Mouse (Mus musculus): ENCODE data around the gene Grb10. TPM values are rescaled to one million over a fixed set of nuclear protein-coding genes. Genes with fewer than 3 reads are reported as not detected.

Grb10 gene
- polyA plus RNA-seq, 2 experiments = 43.2 to 91.5 TPM

DNA sequence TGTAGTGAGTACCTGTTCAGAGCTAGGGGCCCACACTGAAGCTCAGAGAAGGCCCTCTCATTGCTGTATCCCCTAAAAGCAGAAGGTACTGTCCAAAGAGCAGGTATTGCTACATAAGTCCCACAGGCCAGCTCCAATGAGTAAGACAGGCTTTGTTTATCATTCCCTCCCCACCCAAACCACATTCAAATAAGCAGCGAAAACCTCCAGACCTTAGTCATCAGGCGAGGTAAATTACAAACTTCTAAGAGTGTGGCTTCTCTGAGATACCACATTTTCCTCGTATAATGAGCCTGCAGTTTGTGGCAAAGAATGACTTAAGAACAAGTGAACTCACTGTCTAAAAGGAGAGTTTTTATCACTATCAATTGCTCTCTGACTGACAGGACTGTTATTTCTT lies 33.8 kb upstream of the Grb10 start:
- ATAC-seq (ENCODE audit: insufficient read depth) (no peak), DNase-seq (ENCODE audit: low read depth in 3 of 3, low spot score in 3 of 3) (no peak)
- no peaks in the 10 kb centered on the region for H3K9me3 ChIP-seq (ENCODE audit: control insufficient read depth, low read length)
- TF ChIP-seq EP300 (IDR thresholded peaks at IDR 0.05; ENCODE audit: low read depth) (no peak), CTCF (IDR thresholded peaks at IDR 0.05; ENCODE audit: low read depth) (no peak)
- no peaks in the 10 kb centered on the region for H3K4me1 ChIP-seq (replicated peaks; ENCODE audit: control insufficient read depth in 2 of 2, insufficient read depth in 2 of 2, low read length in 1 of 2)
- 31% methylated on average over 3 of the region's 3 CpGs for WGBS (ENCODE audit: insufficient replicate concordance)
- H3K9ac ChIP-seq (replicated peaks) = no peak overlapping the region
- no peak overlapping the region for H3K27ac ChIP-seq
- no peak overlapping the region for H3K4me2 ChIP-seq (ENCODE audit: low read depth)
- no peaks in the 10 kb centered on the region for H3K36me3 ChIP-seq (replicated peaks; ENCODE audit: control insufficient read depth, insufficient read depth, low read depth)
- H3K27me3 ChIP-seq (ENCODE audit: control insufficient read depth, insufficient read depth, low read length) = no peaks in the 10 kb centered on the region
- no peak overlapping the region for H3K4me3 ChIP-seq (ENCODE audit: insufficient read depth in 1 of 2, low read depth in 2 of 2, low read length in 2 of 2)

- Histone ChIP-seq H3K9me3 (ENCODE audit: control insufficient read depth, low read length) (no peaks in the 10 kb centered on the region), H3K4me2 (ENCODE audit: low read depth) (no peak overlapping the region), H3K4me1 (replicated peaks; ENCODE audit: control insufficient read depth in 2 of 2, insufficient read depth in 2 of 2, low read length in 1 of 2) (peaks cover 0 to 2% of the 10 kb centered on the region in 2 experiments; a peak in 1 of 4 replicates), H3K27ac (no peak overlapping the region), H3K9ac (replicated peaks) (no peak overlapping the region), H3K27me3 (ENCODE audit: control insufficient read depth, insufficient read depth, low read length) (no peaks in the 10 kb centered on the region; the same call in 1 of the 2 replicates), H3K4me3 (ENCODE audit: insufficient read depth in 1 of 2, low read depth in 2 of 2, low read length in 2 of 2) (no peak overlapping the region), H3K36me3 (replicated peaks; ENCODE audit: control insufficient read depth, insufficient read depth, low read depth) (no peaks in the 10 kb centered on the region)
- WGBS (ENCODE audit: insufficient replicate concordance) = 39% methylated on average over 4 of the region's 4 CpGs
- ATAC-seq (ENCODE audit: insufficient read depth) = no peak
- TF ChIP-seq CTCF (IDR thresholded peaks at IDR 0.05; ENCODE audit: low read depth) (no peak), EP300 (IDR thresholded peaks at IDR 0.05; ENCODE audit: low read depth) (no peak)
- no peak for DNase-seq (ENCODE audit: low read depth in 3 of 3, low spot score in 3 of 3)
These were observed 20.5 kb upstream of the Grb10 start for GRCm38 (mm10) chr11:12059005-12059404.

DNA sequence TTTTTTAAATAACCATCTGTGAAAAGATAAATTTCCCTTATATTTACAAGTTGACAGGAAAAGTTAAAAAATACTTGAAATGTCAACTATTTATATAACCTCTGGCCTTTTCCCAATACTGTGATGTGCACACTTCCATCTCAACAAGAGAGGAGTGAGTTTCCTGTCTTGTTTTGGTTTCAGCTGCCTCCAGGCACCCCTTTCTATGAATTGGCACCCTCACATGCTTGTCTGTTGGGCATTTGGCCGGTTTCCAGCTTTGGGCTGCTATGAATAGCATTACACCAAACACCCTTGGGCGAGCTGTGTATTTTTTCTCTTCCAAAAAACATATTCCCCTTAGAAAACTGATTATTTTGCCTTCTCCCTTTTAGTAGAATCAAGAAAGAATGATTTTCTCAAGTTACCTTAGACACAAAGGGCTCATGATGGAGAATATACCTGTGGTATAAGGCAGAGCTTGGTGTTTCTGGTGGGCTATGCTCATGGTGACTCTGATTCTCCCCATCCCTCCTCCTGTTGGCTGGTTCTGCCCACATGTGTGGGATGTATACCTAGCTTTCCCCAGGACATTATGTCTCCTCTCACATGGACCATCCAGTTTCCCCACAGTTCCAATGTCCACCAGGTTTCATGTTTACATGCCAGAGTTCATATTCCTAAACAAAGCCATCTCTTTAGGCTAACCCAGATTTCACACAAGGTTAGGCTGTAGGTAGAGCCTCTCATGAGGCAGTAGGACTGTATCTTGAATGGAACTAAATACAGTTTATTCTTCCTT lies 10.3 kb upstream of the Grb10 start:
- Histone ChIP-seq H3K27me3 (ENCODE audit: control insufficient read depth, insufficient read depth, low read length) (peaks cover 2% of the 10 kb centered on the region), H3K4me2 (ENCODE audit: low read depth) (no peak overlapping the region), H3K36me3 (replicated peaks; ENCODE audit: control insufficient read depth, insufficient read depth, low read depth) (no peaks in the 10 kb centered on the region), H3K4me1 (replicated peaks; ENCODE audit: control insufficient read depth in 2 of 2, insufficient read depth in 2 of 2, low read length in 1 of 2) (no peaks in the 10 kb centered on the region), H3K9me3 (ENCODE audit: control insufficient read depth, low read length) (no peaks in the 10 kb centered on the region), H3K27ac (no peak overlapping the region), H3K9ac (replicated peaks) (no peak overlapping the region), H3K4me3 (ENCODE audit: insufficient read depth in 1 of 2, low read depth in 2 of 2, low read length in 2 of 2) (no peak overlapping the region)
- 28% methylated on average over 2 of the region's 2 CpGs for WGBS (ENCODE audit: insufficient replicate concordance)
- ATAC-seq (ENCODE audit: insufficient read depth) = no peak
- no peak for TF ChIP-seq CTCF (IDR thresholded peaks at IDR 0.05; ENCODE audit: low read depth)
- no peak for TF ChIP-seq EP300 (IDR thresholded peaks at IDR 0.05; ENCODE audit: low read depth)
- DNase-seq (ENCODE audit: low read depth in 3 of 3, low spot score in 3 of 3) = no peak

DNA sequence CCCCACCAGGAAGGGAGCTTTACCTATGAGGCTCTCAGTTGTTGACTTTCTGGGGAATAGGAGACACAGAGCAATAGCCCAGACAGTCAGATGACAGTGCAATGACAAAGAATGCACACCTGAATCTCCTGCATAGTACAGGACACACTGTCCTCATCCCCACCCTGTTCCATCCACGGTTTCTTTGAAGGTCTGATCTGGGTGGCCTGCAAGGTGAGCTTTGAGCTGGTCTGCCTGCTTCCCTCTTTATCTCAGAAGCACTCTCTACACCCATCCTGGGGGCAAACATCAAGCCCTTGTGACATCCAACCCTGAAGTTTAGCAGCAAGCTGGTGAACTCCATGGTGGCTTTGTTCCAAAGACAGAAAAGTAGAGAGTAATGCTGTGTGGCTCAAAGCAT lies 9.7 kb upstream of the Grb10 start:
- ATAC-seq (ENCODE audit: insufficient read depth) (peak; percentile 35; the same call in 1 of the 2 replicates), DNase-seq (ENCODE audit: low read depth in 3 of 3, low spot score in 3 of 3) (no peak)
- Histone ChIP-seq H3K36me3 (replicated peaks; ENCODE audit: control insufficient read depth, insufficient read depth, low read depth) (no peaks in the 10 kb centered on the region), H3K9me3 (ENCODE audit: control insufficient read depth, low read length) (no peaks in the 10 kb centered on the region), H3K9ac (replicated peaks) (no peak overlapping the region), H3K27me3 (ENCODE audit: control insufficient read depth, insufficient read depth, low read length) (peaks cover 2% of the 10 kb centered on the region), H3K27ac (no peak overlapping the region), H3K4me2 (ENCODE audit: low read depth) (no peak overlapping the region), H3K4me1 (replicated peaks; ENCODE audit: control insufficient read depth in 2 of 2, insufficient read depth in 2 of 2, low read length in 1 of 2) (no peaks in the 10 kb centered on the region), H3K4me3 (ENCODE audit: insufficient read depth in 1 of 2, low read depth in 2 of 2, low read length in 2 of 2) (no peak overlapping the region)
- TF ChIP-seq CTCF (IDR thresholded peaks at IDR 0.05; ENCODE audit: low read depth) (no peak), EP300 (IDR thresholded peaks at IDR 0.05; ENCODE audit: low read depth) (no peak)
- 11% methylated on average over 1 of the region's 1 CpGs for WGBS (ENCODE audit: insufficient replicate concordance)

DNA sequence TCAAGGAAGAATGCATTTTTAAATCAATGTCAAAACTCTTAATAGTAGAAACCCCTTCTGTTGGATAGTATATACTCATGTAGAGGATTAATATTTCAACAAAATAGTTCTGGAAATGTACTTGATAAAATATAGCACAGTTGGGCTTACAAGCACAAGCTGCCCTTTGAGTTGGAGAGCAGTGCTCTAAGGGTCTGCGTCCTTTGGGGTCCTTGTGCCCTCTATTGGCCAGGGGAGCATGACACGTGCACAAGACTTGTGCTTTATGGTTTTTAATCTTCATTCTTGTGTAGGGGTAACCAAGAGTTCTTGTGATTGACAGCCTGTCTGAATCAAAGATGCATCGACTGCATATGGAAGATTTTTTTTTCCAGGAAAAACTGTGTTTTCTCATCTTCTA lies 5.8 kb upstream of the Grb10 start:
- no peak overlapping the region for H3K4me3 ChIP-seq (ENCODE audit: insufficient read depth in 1 of 2, low read depth in 2 of 2, low read length in 2 of 2)
- ATAC-seq (ENCODE audit: insufficient read depth) = no peak
- no peak for TF ChIP-seq EP300 (IDR thresholded peaks at IDR 0.05; ENCODE audit: low read depth)
- peak; percentile 14; the same call in 1 of the 2 replicates for TF ChIP-seq CTCF (IDR thresholded peaks at IDR 0.05; ENCODE audit: low read depth)
- peaks cover 26% of the 10 kb centered on the region for H3K27me3 ChIP-seq (ENCODE audit: control insufficient read depth, insufficient read depth, low read length)
- H3K9ac ChIP-seq (replicated peaks) = no peak overlapping the region
- 33% methylated on average over 3 of the region's 3 CpGs for WGBS (ENCODE audit: insufficient replicate concordance)
- DNase-seq (ENCODE audit: low read depth in 3 of 3, low spot score in 3 of 3) = no peak
- no peaks in the 10 kb centered on the region for H3K9me3 ChIP-seq (ENCODE audit: control insufficient read depth, low read length)
- H3K4me2 ChIP-seq (ENCODE audit: low read depth) = no peak overlapping the region
- H3K4me1 ChIP-seq (replicated peaks; ENCODE audit: control insufficient read depth in 2 of 2, insufficient read depth in 2 of 2, low read length in 1 of 2) = peaks cover 0 to 3% of the 10 kb centered on the region in 2 experiments; a peak in 2 of 4 replicates
- H3K27ac ChIP-seq = no peak overlapping the region
- no peaks in the 10 kb centered on the region for H3K36me3 ChIP-seq (replicated peaks; ENCODE audit: control insufficient read depth, insufficient read depth, low read depth)
